Mouse (Mus musculus) testis, adult 2 months (tissue): ENCODE measurements around the gene H3f3b.

Experiments
- CTCF ChIP-seq: fragments of 200-500 bp; IDR thresholded peaks from 2 replicates; pipeline ENCODE4 v1.5.1; 2012; ENCODE audit warnings: low read depth, mild to moderate bottlenecking, inconsistent platforms, low read length, moderate library complexity; ENCODE audit not compliant: control insufficient read depth, insufficient read depth, insufficient replicate concordance
- POLR2A ChIP-seq: fragments of 200-500 bp; IDR thresholded peaks from 2 replicates; pipeline ENCODE4 v1.6.1; 2012; ENCODE audit warnings: low read depth, mild to moderate bottlenecking, inconsistent platforms, low read length, moderate library complexity; ENCODE audit not compliant: control insufficient read depth

DNA sequence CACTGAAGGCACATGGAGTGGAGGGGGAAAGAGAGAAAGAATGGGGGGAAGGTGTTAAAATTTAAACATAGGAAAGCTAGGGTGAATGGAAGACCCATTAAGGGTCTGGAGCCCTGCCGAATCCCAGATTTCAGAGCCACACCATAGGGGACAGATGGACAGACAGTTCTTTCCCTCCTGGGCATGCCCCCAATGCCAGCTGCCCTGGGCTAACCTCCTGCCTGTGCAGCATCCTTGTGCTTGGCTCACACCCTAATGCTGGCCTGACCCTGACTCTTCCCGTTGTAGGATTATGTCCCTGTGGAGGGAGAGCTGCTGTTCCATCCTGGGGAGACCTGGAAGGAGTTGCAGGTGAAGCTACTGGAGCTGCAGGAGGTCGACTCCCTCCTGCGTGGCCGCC is 30.1 kb downstream of the H3f3b start:
- TF ChIP-seq CTCF = no peak
- no peak for TF ChIP-seq POLR2A
